In genomic region chr11:7371835-7372234, GRCm38 (mm10) we compare ENCODE assay signal across 35 mouse cellular contexts.
"Had no signal": no experiment of that assay in that cellular context is flagged by ENCODE, and none has a peak within 500 bp of the region (broad histone marks: within the 10 kb centered on the region; RNA-seq: fewer than 3 reads in every experiment).

No protein-coding gene starts in this region.

- H3K27ac ChIP-seq: heart, embryonic 10.5 days; heart, embryonic 13.5 days; heart, embryonic 15.5 days; hindbrain, embryonic 10.5 days; hindbrain, embryonic 12.5 days; hindbrain, embryonic 13.5 days; hindbrain, embryonic 14.5 days; hindbrain, embryonic 15.5 days; hindbrain, postnatal 0 days; intestine, embryonic 15.5 days; kidney, embryonic 15.5 days; kidney, postnatal 0 days; layer of hippocampus, adult 2 months had no signal

- H3K4me1 ChIP-seq: heart, embryonic 10.5 days; heart, embryonic 12.5 days; heart, embryonic 13.5 days; heart, embryonic 15.5 days; hindbrain, embryonic 10.5 days; hindbrain, embryonic 12.5 days; hindbrain, embryonic 13.5 days; hindbrain, embryonic 15.5 days; intestine, embryonic 15.5 days; kidney, embryonic 15.5 days had no signal

- H3K27me3 ChIP-seq: heart, embryonic 12.5 days; heart, embryonic 13.5 days; heart, embryonic 15.5 days; hindbrain, embryonic 12.5 days; hindbrain, embryonic 13.5 days; hindbrain, embryonic 15.5 days; intestine, embryonic 15.5 days; kidney, embryonic 15.5 days had no signal

- H3K9me3 ChIP-seq: heart, embryonic 10.5 days; heart, embryonic 12.5 days; heart, embryonic 13.5 days; heart, embryonic 15.5 days; hindbrain, embryonic 10.5 days; hindbrain, embryonic 12.5 days; hindbrain, embryonic 13.5 days; hindbrain, embryonic 15.5 days; intestine, embryonic 15.5 days; kidney, embryonic 15.5 days had no signal

- H3K4me3 ChIP-seq: heart, embryonic 10.5 days; heart, embryonic 12.5 days; heart, embryonic 13.5 days; heart, embryonic 15.5 days; hindbrain, embryonic 10.5 days; hindbrain, embryonic 12.5 days; hindbrain, embryonic 13.5 days; hindbrain, embryonic 15.5 days; intestine, embryonic 15.5 days; kidney, embryonic 15.5 days; layer of hippocampus, adult 2 months had no signal

- H3K9ac ChIP-seq: heart, embryonic 12.5 days; heart, embryonic 13.5 days; heart, embryonic 15.5 days; hindbrain, embryonic 12.5 days; hindbrain, embryonic 13.5 days; hindbrain, embryonic 14.5 days; hindbrain, embryonic 15.5 days; intestine, embryonic 15.5 days; kidney, embryonic 15.5 days had no signal

- H3K4me2 ChIP-seq: heart, embryonic 11.5 days; heart, embryonic 12.5 days; heart, embryonic 13.5 days; heart, embryonic 15.5 days; hindbrain, embryonic 12.5 days; hindbrain, embryonic 13.5 days; hindbrain, embryonic 14.5 days; hindbrain, embryonic 15.5 days; intestine, embryonic 15.5 days; kidney, embryonic 15.5 days had no signal

- DNase-seq: heart, postnatal 10 days; heart, postnatal 14 days; heart, postnatal 36 days; heart, postnatal 4 days; kidney, adult 11 months; kidney, adult 18-20 months; kidney, adult 2 months; kidney, adult 8-10 months; kidney, adult 9 months; kidney, postnatal 10 days; kidney, postnatal 14 days; kidney, postnatal 25 days; kidney, postnatal 36 days; kidney, postnatal 4 days; layer of hippocampus, adult 9-11 months; layer of hippocampus, postnatal 36 days had no signal

- ATAC-seq: hindbrain, embryonic 16.5 days; hindbrain, postnatal 0 days; inflammation-experienced regulatory T-cells, adult 6 months; intestine, embryonic 15.5 days; intestine, embryonic 16.5 days; intestine, postnatal 0 days had no signal

- H3K36me3 ChIP-seq: heart, embryonic 10.5 days; heart, embryonic 12.5 days; heart, embryonic 13.5 days; heart, embryonic 15.5 days; hindbrain, embryonic 10.5 days; hindbrain, embryonic 12.5 days; hindbrain, embryonic 13.5 days; hindbrain, embryonic 15.5 days; intestine, embryonic 15.5 days; kidney, embryonic 15.5 days had no signal
